Comparison of ENCODE assay signal across 8 mouse cellular contexts in the genomic region with DNA sequence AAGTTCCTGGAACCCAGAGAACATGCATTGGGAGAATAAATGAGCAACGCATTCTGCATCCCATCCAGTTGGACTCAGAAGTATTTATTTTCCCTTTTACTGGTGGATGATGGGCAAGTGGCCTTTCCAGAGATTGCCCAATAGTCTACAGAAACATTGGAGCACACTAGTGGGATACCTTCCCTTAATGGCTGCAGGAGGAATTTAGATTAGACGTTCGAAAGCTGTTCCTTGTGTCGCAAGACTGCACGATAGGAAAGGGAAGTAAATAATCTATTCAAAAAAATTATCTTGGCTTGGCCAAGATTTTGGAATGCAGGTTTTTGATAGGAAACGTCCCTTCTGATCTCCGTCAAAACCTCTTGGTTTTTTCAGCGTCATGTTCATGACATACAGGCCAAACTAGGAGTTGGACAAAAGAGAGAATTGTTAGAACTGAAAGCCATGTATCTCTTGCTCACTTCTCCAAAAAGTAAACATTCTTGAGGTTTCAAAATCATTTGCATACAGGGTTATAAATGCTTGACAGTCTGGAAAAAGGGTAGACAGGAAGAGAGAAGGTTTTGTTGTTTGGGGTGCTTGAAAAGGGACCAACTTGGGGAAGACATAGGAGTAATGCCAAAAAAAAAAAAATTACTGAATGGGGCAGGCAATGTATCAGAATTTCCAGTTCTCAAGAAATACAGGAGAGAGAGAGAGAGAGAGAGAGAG. TPM values are rescaled to one million over a fixed set of nuclear protein-coding genes. Genes with fewer than 3 reads are reported as not detected.
A peak's percentile ranks its signal among the peaks of the same experiment; 100 is the strongest.
DNase-seq lines count a peak whose midpoint lies in the region; ATAC-seq and TF ChIP-seq lines count a peak whose summit lies in the region.

No protein-coding gene starts in this region.

- 0 out of 2 replicates have a peak, but pooled peaks cover 3% of the 10 kb centered on the region for H3K4me1 ChIP-seq in neural tube, embryonic 11.5 days (ENCODE audit: control insufficient read depth, insufficient read depth, low read length)
- H3K4me1 ChIP-seq in heart, embryonic 11.5 days (ENCODE audit: control insufficient read depth, insufficient read depth, low read length) = peaks cover 17% of the 10 kb centered on the region
- peaks cover 62% of the 10 kb centered on the region for H3K4me1 ChIP-seq in liver, embryonic 13.5 days (replicated peaks)
- H3K4me1 ChIP-seq in small intestine, adult 2 months (ENCODE audit: control insufficient read depth, insufficient read depth, insufficient read length, low read length) = peaks cover 1% of the 10 kb centered on the region; the same call in 1 of the 2 replicates

- no peak for TF ChIP-seq CTCF in small intestine, adult 2 months (IDR thresholded peaks at IDR 0.05; ENCODE audit: extremely low read depth, insufficient read length, insufficient replicate concordance, low read depth, low read length)

- peak overlapping the region; percentile 76 for H3K4me2 ChIP-seq in neural tube, embryonic 11.5 days (ENCODE audit: low read depth)
- H3K4me2 ChIP-seq in heart, embryonic 11.5 days = peak overlapping the region; percentile 73
- peak overlapping the region; percentile 99 for H3K4me2 ChIP-seq in liver, embryonic 13.5 days

- 83% methylated on average over 8 of the region's 8 CpGs for WGBS in neural tube, embryonic 11.5 days
- WGBS in heart, embryonic 11.5 days (ENCODE audit: insufficient replicate concordance) = 59% methylated on average over 8 of the region's 8 CpGs
- 32% methylated on average over 8 of the region's 8 CpGs for WGBS in liver, embryonic 13.5 days (ENCODE audit: insufficient replicate concordance)
- 42% methylated on average over 8 of the region's 8 CpGs for WGBS in small intestine, adult 2 months

- peak overlapping the region; percentile 96; the same call in 1 of the 2 replicates for H3K4me3 ChIP-seq in neural tube, embryonic 11.5 days (ENCODE audit: low read depth, low read length)
- peak overlapping the region; percentile 91 for H3K4me3 ChIP-seq in heart, embryonic 11.5 days (ENCODE audit: low read depth, low read length)
- peak overlapping the region; percentile 90 for H3K4me3 ChIP-seq in liver, embryonic 13.5 days (replicated peaks)
- H3K4me3 ChIP-seq in small intestine, adult 2 months (ENCODE audit: low read depth, low read length) = no peak overlapping the region

- no peak overlapping the region for H3K27ac ChIP-seq in neural tube, embryonic 11.5 days (ENCODE audit: low read depth, low read length)
- peak overlapping the region; percentile 99; the same call in 1 of the 2 replicates for H3K27ac ChIP-seq in heart, embryonic 11.5 days (ENCODE audit: low read depth, low read length)
- peak overlapping the region; percentile 98 for H3K27ac ChIP-seq in liver, embryonic 13.5 days
- peak overlapping the region; percentile 89 for H3K27ac ChIP-seq in small intestine, adult 2 months (ENCODE audit: insufficient read depth, low read depth, low read length)

- H3K27me3 ChIP-seq in neural tube, embryonic 11.5 days (ENCODE audit: control insufficient read depth, insufficient read depth, low read length) = no peaks in the 10 kb centered on the region
- no peaks in the 10 kb centered on the region for H3K27me3 ChIP-seq in heart, embryonic 11.5 days (ENCODE audit: control insufficient read depth, insufficient read depth, low read length)
- H3K27me3 ChIP-seq in liver, embryonic 13.5 days = no peaks in the 10 kb centered on the region
- no peaks in the 10 kb centered on the region for H3K27me3 ChIP-seq in small intestine, adult 2 months (ENCODE audit: control insufficient read depth, insufficient read depth, low read length)

- no peak overlapping the region; the same call in 1 of the 2 replicates for H3K9ac ChIP-seq in neural tube, embryonic 11.5 days (ENCODE audit: low read length)
- peak overlapping the region; percentile 97; the same call in 1 of the 2 replicates for H3K9ac ChIP-seq in heart, embryonic 11.5 days (ENCODE audit: low read depth, low read length)
- H3K9ac ChIP-seq in liver, embryonic 13.5 days = peak overlapping the region; percentile 82

- no peak for ATAC-seq in neural tube, embryonic 11.5 days (ENCODE audit: insufficient read depth, low FRiP score, low TSS enrichment)
- no peak for ATAC-seq in heart, embryonic 11.5 days (replicated peaks; ENCODE audit: insufficient number of reproducible peaks, low FRiP score, low TSS enrichment)
- ATAC-seq in liver, embryonic 13.5 days (ENCODE audit: low read depth) = no peak

- no peaks in the 10 kb centered on the region for H3K36me3 ChIP-seq in neural tube, embryonic 11.5 days (ENCODE audit: control insufficient read depth, insufficient read depth, low read length)
- H3K36me3 ChIP-seq in heart, embryonic 11.5 days (ENCODE audit: control insufficient read depth, insufficient read depth, low read length) = no peaks in the 10 kb centered on the region
- H3K36me3 ChIP-seq in liver, embryonic 13.5 days = peaks cover 9% of the 10 kb centered on the region; the same call in 1 of the 2 replicates
- H3K36me3 ChIP-seq in small intestine, adult 2 months (ENCODE audit: control insufficient read depth, insufficient read depth, low read length) = peaks cover 12% of the 10 kb centered on the region

- no peak for DNase-seq in neural tube, embryonic 11.5 days (ENCODE audit: low spot score)
- DNase-seq in neural tube, embryonic 10.5 days (ENCODE audit: extremely low spot score, low spot score) = no peak
- no peak for DNase-seq in liver, embryonic 13.5 days
- DNase-seq in cerebellum, adult 8-10 months = no peak
- DNase-seq in right cerebral cortex, postnatal 14 days = no peak
- no peak for DNase-seq in cerebellum, adult 11 months

- H3K9me3 ChIP-seq in neural tube, embryonic 11.5 days (ENCODE audit: control insufficient read depth, low read length) = no peaks in the 10 kb centered on the region
- H3K9me3 ChIP-seq in heart, embryonic 11.5 days (replicated peaks; ENCODE audit: control insufficient read depth, low read length) = no peaks in the 10 kb centered on the region
- H3K9me3 ChIP-seq in liver, embryonic 13.5 days (replicated peaks) = no peaks in the 10 kb centered on the region

- TF ChIP-seq POLR2A in small intestine, adult 2 months (IDR thresholded peaks at IDR 0.05; ENCODE audit: low read depth, low read length) = no peak

RNA-seq across cellular contexts. Expression of gene Cited2, which starts 2.0 kb away (rescaled TPM):
- polyA plus RNA-seq in neural tube, embryonic 11.5 days (2014; fragmentation: Nextera tagmentation; extraction: Ambion mirVana) = 82.2 and 88.4 TPM in 2 replicates
- 35.4 and 42.6 TPM in 2 replicates for polyA plus RNA-seq in heart, embryonic 11.5 days (2014; fragmentation: Nextera tagmentation; extraction: Ambion mirVana)
- polyA plus RNA-seq in liver, embryonic 13.5 days (2015; fragmentation: Nextera tagmentation; extraction: Ambion mirVana) = 16.9 and 22.2 TPM in 2 replicates
- polyA plus RNA-seq in small intestine, adult 2 months (2012; rRNA removed) = 48.2 and 143 TPM in 2 replicates
